Mouse (Mus musculus) G1E (cell line): ENCODE measurements around the gene Ptger4. TPM values are rescaled to one million over a fixed set of nuclear protein-coding genes. Genes with fewer than 3 reads are reported as not detected.

ENCODE experiments used
- ATAC-seq: 2 replicates; pipeline ENCODE4 v1.8.0; 2016; ENCODE audit warnings: mild to moderate bottlenecking; ENCODE audit not compliant: insufficient number of reproducible peaks, poor library complexity, low FRiP score, severe bottlenecking; ENCODE audit errors: extremely low read depth
- DNase-seq: peaks from one replicate; pipeline ENCODE4 v3.0.0; 2012; ENCODE audit warnings: low spot score
- H3K27me3 ChIP-seq: 2 replicates; pipeline ENCODE4 v1.6.1; 2012; ENCODE audit warnings: mild to moderate bottlenecking, low read length, inconsistent platforms; ENCODE audit not compliant: insufficient read depth
- H3K36me3 ChIP-seq: replicated peaks from 2 replicates; pipeline ENCODE3; 2012; ENCODE audit warnings: mild to moderate bottlenecking, inconsistent platforms
- H3K4me1 ChIP-seq: 2 replicates; pipeline ENCODE4 v1.6.1; 2012; ENCODE audit warnings: low read depth, low read length, inconsistent platforms, mixed read lengths; ENCODE audit not compliant: insufficient read depth
- H3K4me3 ChIP-seq: 2 replicates; pipeline ENCODE4 v1.5.1; 2012; ENCODE audit warnings: low read depth, mild to moderate bottlenecking, inconsistent platforms, low read length, moderate library complexity, mixed read lengths
- H3K9me3 ChIP-seq: replicated peaks from 2 replicates; pipeline ENCODE4 v1.6.1; 2012; ENCODE audit warnings: inconsistent platforms
- CTCF ChIP-seq: IDR thresholded peaks from 2 replicates; pipeline ENCODE4 v1.5.1; 2012; ENCODE audit warnings: low read depth, low read length, inconsistent platforms, mixed read lengths
- GATA1 ChIP-seq: IDR thresholded peaks from 2 replicates; pipeline ENCODE4 v1.6.1; 2012; ENCODE audit warnings: borderline replicate concordance, low read length, inconsistent platforms, mixed read lengths
- GATA2 ChIP-seq: IDR thresholded peaks from 2 replicates; pipeline ENCODE4 v1.6.1; 2012; ENCODE audit warnings: low read depth, low read length, inconsistent platforms, borderline replicate concordance
- POLR2AphosphoS5 ChIP-seq: IDR thresholded peaks from 2 replicates; pipeline ENCODE4 v1.6.1; 2012; ENCODE audit warnings: low read depth, low read length, inconsistent platforms; ENCODE audit not compliant: insufficient replicate concordance
- TAL1 ChIP-seq: conservative IDR thresholded peaks from 2 replicates; pipeline ENCODE4 v1.6.1; 2012; ENCODE audit warnings: low read depth, low read length, inconsistent platforms, mixed read lengths
- polyA plus RNA-seq: library from polyadenylated mRNA; stranded (reverse); fragments of >175 nt; gene quantifications from 2 replicates; pipeline ENCODE4 v1.2.3, GENCODE M21; 2012
- total RNA-seq, 2 experiments: library from RNA; stranded (forward) in 1 of 2; stranded (reverse) in 1 of 2; fragments of 200-1000 nt in 1 of 2; fragments of >200 nt in 1 of 2; fragmentation: Nextera tagmentation in 1 of 2; gene quantifications; 2 replicates each; pipeline ENCODE4 v1.2.3; 2014 to 2017

The Ptger4 gene
- total and polyA plus RNA-seq, 3 experiments = 6.9 to 20.5 (median 15.9) TPM

GRCm38 (mm10) chr15:5250182-5250581, 6.2 kb upstream of the Ptger4 start:
- Histone ChIP-seq H3K4me1 (no peaks in the 10 kb centered on the region), H3K27me3 (no peaks in the 10 kb centered on the region), H3K36me3 (no peaks in the 10 kb centered on the region), H3K4me3 (no peak overlapping the region), H3K9me3 (no peaks in the 10 kb centered on the region)
- no peak for TF ChIP-seq TAL1
- no peak for TF ChIP-seq POLR2AphosphoS5
- ATAC-seq = no peak
- DNase-seq = no peak

- H3K4me1 ChIP-seq = peaks cover 43% of the 10 kb centered on the region
- H3K9me3 ChIP-seq = no peaks in the 10 kb centered on the region
- ATAC-seq (0 out of 2 replicates have a peak, but pooled peaks have one; percentile 18), DNase-seq (peak; percentile 43)
- no peaks in the 10 kb centered on the region for H3K27me3 ChIP-seq
- TF ChIP-seq TAL1 (peak; percentile 95), CTCF (no peak), GATA2 (no peak), GATA1 (no peak), POLR2AphosphoS5 (no peak)
- H3K4me3 ChIP-seq = peak overlapping the region; percentile 93
- H3K36me3 ChIP-seq = peaks cover 27% of the 10 kb centered on the region
Observed at GRCm38 (mm10) chr15:5243036-5243958, 690 bp downstream of the Ptger4 start.

- Histone ChIP-seq H3K27me3 (no peaks in the 10 kb centered on the region), H3K4me1 (peaks cover 51% of the 10 kb centered on the region), H3K4me3 (peak overlapping the region; percentile 93), H3K36me3 (peaks cover 36% of the 10 kb centered on the region), H3K9me3 (no peaks in the 10 kb centered on the region)
- TF ChIP-seq POLR2AphosphoS5 (no peak), GATA2 (no peak), TAL1 (no peak), CTCF (no peak), GATA1 (no peak)
- ATAC-seq (no peak), DNase-seq (no peak)
Observed at GRCm38 (mm10) chr15:5242241-5243035, 1.5 kb downstream of the Ptger4 start.

- H3K4me1 ChIP-seq = peaks cover 56% of the 10 kb centered on the region
- H3K4me3 ChIP-seq = peak overlapping the region; percentile 93
- peak; percentile 54 for DNase-seq
- peak; percentile 11; the same call in 1 of the 2 replicates for ATAC-seq
- H3K36me3 ChIP-seq = peaks cover 39% of the 10 kb centered on the region
- no peaks in the 10 kb centered on the region for H3K27me3 ChIP-seq
- no peak for TF ChIP-seq TAL1
- no peaks in the 10 kb centered on the region for H3K9me3 ChIP-seq
Observed at GRCm38 (mm10) chr15:5241304-5242201, 2.4 kb downstream of the Ptger4 start.

GRCm38 (mm10) chr15:5240360-5240759, 3.6 kb downstream of the Ptger4 start:
- no peaks in the 10 kb centered on the region for H3K27me3 ChIP-seq
- DNase-seq (no peak), ATAC-seq (no peak)
- TF ChIP-seq POLR2AphosphoS5 (no peak), GATA2 (no peak), CTCF (no peak), GATA1 (no peak), TAL1 (no peak)
- H3K36me3 ChIP-seq = peaks cover 47% of the 10 kb centered on the region
- peaks cover 61% of the 10 kb centered on the region for H3K4me1 ChIP-seq
- H3K4me3 ChIP-seq = peak overlapping the region; percentile 93
- no peaks in the 10 kb centered on the region for H3K9me3 ChIP-seq

GRCm38 (mm10) chr15:5239901-5240300, 4.1 kb downstream of the Ptger4 start:
- peaks cover 52% of the 10 kb centered on the region for H3K36me3 ChIP-seq
- no peaks in the 10 kb centered on the region for H3K27me3 ChIP-seq
- TF ChIP-seq GATA1 (no peak), CTCF (no peak)
- H3K4me1 ChIP-seq = peaks cover 66% of the 10 kb centered on the region
- DNase-seq (peak; percentile 41), ATAC-seq (peak; percentile 37)
- H3K9me3 ChIP-seq = no peaks in the 10 kb centered on the region
- H3K4me3 ChIP-seq = peak overlapping the region; percentile 93
